Mouse (Mus musculus): ENCODE measurements around the gene Rpl10.

Gene Rpl10

GRCm38 (mm10) chrX:74281041-74281731 is 10.6 kb downstream of the Rpl10 start:
- DNase-seq (ENCODE audit: low read depth, low spot score), result no peak

GRCm38 (mm10) chrX:74281732-74282394 is 11.3 kb downstream of the Rpl10 start, which contains the start of the genes Taz and Dnase1l1:
TSS of gene Taz (plus strand) at chrX:74281912.
TSS of gene Dnase1l1 (minus strand) at chrX:74282337.
- peak; percentile 80 for DNase-seq (ENCODE audit: low read depth, low spot score)

GRCm38 (mm10) chrX:74282395-74283091 is 11.9 kb downstream of the Rpl10 start:
- DNase-seq (ENCODE audit: low read depth, low spot score), result peak; percentile 91

- no peak for DNase-seq (ENCODE audit: low read depth, low spot score)
These were observed 12.5 kb downstream of the Rpl10 start for GRCm38 (mm10) chrX:74283092-74283437.

- no peak for DNase-seq (ENCODE audit: low read depth, low spot score)
These were observed 22.8 kb downstream of the Rpl10 start for GRCm38 (mm10) chrX:74293431-74293830.

GRCm38 (mm10) chrX:74296538-74297448 is 26.2 kb downstream of the Rpl10 start, which contains the start of gene Atp6ap1:
TSS of gene Atp6ap1 (plus strand) at chrX:74297097.
- peak; percentile 95 for DNase-seq (ENCODE audit: low read depth, low spot score)

- no peak for DNase-seq (ENCODE audit: low read depth, low spot score)
These were observed 27.7 kb downstream of the Rpl10 start for GRCm38 (mm10) chrX:74298348-74298747.

GRCm38 (mm10) chrX:74299721-74300120 is 29.1 kb downstream of the Rpl10 start:
- no peak for DNase-seq (ENCODE audit: low read depth, low spot score)

GRCm38 (mm10) chrX:74304867-74305700 is 34.5 kb downstream of the Rpl10 start, which contains the start of gene Gdi1:
TSS of gene Gdi1 (plus strand) at chrX:74304998.
- DNase-seq (ENCODE audit: low read depth, low spot score), result peak; percentile 92

GRCm38 (mm10) chrX:74312540-74313464 is 42.2 kb downstream of the Rpl10 start, which contains the start of gene Fam50a:
TSS of gene Fam50a (plus strand) at chrX:74313033.
- DNase-seq (ENCODE audit: low read depth, low spot score), result peak; percentile 93
